Mouse (Mus musculus): ENCODE results near the gene Arhgap19.

The Arhgap19 gene

DNA sequence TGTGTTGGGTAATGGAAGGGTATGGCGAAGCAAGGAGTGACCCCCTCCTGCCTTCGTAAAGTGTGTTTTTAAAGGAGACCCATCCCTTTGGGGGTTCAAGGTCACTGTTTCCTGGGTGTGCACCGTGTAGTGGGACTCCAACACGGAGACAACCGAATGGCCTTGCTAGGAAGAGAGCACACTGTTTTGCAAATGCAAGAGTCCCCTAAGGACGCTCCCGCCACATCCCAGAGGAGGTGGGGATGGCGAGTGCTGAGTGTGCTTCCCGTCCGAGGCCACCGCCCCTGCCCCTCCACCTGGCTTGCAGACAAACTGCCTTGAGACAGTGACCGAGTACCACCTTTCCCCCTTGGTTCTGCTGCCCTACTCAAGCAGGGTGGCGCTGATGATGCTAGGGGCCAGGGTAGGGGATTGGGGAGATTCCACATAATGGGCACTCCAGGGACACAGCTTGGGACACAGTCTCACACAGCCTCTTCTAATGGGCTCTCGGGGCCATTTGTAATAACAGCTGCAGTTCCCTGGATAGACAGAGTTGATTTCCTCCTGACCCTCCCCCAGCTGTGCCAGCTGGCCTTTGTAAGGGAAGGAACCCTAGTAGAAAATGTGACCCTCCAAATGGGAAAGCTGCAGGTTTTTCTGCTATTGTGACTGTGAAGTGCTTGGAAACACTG lies 30.0 kb upstream of the Arhgap19 start:
- in situ Hi-C loops (cut with MboI): no loop called here

DNA sequence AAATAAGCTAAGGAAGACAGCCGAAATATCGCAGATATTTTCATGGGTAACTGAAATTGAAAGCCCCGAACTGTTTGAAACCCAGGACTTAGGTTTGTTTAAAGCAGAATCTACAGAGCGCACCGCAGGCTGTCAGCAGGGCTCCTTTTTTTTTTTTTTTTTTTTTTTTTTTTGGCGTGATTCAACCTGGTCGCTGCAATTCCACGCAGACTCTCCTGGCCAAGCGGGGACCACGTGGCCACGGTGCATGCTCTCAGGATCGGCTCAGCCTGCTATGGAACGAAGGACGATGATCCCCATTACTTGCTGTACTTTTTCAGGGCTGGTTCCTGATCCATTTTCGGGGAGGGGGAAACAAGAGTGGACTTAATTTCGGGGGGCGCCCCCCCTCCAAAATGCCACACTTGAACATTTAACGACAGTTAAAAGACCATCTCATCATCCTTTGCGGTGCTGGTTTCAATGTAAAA lies 29.3 kb upstream of the Arhgap19 start:
- in situ Hi-C loops (cut with MboI): no loop called here

DNA sequence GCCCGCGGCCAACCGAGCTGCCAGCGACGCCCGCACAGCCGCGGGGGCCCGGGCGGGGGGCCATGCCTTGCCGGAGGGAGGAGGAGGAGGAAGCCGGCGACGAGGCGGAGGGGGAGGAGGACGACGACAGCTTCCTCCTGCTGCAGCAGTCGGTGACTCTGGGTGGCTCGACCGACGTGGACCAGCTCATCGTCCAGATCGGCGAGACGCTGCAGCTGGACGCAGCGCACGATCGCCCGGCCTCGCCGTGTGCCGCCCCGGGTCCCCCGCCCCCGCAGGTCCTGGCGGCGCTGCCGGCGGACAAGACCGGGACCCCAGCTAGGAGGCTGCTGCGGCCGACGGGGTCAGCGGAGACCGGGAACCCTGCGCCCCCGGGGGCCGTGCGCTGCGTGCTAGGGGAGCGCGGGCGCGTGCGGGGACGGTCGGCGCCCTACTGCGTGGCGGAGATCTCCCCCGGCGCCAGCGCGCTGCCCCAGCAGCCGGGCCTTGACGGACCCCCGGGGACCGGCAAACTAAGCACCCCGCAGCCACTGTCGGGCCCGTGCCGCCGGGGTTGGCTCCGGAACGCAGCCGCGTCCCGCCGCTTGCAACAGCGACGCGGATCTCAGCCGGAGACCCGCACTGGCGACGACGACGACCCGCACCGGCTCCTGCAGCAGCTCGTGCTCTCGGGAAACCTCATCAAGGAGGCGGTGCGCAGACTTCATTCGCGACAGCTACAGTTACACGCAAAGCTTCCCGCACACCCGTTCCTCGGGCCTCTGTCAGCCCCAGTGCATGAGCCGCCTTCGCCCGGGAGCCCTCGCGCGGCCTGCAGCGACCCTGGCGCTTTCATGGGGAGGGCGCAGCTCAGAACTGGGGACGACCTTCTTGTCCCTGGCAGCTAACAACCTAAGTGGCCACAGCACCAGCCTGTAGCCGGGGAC lies 28.5 kb upstream of the Arhgap19 start:
- in situ Hi-C loops (cut with MboI): no loop called here

DNA sequence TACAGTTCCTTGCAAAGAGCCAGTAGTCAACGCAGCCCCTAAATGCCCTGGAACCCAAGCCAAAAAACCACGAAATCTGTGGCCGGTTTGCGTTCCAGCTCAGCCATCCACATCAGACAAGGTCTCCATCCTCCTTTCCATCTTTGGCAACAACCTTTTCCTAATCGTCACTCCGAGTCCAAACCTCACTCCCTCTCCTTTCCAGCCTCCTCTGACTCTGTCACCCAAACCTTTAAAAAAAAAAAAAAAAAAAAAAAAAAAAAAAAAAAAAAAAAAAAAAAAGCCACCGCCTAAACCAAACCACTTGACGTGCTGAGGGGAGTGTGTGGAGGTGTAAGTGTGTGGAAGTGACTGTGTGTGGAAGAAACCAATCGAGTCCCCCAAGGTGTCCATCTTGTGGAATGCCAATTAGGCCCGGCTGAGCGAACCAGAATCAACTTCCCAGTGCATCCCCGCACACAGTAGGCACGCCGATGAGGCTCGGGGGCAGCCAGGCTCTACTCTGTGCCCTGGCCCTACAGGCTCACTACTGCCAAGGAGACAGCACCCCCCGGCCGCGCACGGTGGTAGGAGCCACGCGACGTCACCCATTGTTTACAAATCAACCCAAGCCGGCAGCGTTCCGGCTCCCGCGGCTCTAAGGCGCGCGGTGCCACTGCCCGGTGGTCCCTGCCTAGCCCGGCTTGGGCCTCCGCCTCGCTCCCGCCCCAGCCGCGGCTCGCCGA lies 27.7 kb upstream of the Arhgap19 start, which contains the start of gene Frat1:
TSS of gene Frat1 (plus strand) at position 590 of the 725 bp plus-strand sequence.
- in situ Hi-C loops (cut with MboI): no loop called here

DNA sequence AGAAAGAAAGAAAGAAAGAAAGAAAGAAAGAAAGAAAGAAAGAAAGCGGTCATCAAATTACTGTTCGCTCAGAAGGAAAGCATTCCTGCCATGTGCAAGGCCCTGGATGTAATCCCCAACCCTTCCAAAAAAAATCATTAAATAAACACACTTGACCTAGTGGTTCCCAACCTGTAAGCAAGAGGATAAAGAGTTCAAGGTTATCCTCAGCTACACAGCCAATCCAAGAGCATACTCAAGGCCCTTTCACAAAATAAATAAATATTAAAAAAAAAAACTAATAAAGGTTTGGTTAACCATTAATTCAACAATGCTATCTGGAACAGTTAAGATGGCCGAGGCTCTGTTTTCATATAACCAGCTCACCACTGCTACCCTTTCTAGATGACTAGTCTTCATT lies 27.1 kb upstream of the Arhgap19 start:
- in situ Hi-C loops (cut with MboI): no loop called here

DNA sequence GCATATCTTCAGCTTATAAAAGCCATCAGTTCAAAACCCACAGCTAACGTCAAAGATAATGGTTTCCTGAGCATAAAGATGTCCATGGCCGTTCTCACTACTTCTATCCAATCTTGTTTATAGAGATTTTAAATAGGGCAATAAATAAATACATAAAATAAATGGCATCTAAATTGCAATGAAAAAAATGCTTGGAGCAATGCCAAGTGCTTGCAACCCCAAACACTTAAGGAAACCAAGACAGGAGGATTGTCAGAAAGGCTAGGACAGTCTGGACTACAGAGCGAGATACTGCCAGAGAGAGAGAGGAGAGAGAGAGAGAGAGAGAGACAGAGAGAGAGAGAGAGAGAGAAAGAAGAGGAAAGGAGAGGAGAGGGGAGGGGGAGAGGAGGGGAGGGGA lies 24.7 kb upstream of the Arhgap19 start:
- in situ Hi-C loops (cut with MboI): no loop called here

DNA sequence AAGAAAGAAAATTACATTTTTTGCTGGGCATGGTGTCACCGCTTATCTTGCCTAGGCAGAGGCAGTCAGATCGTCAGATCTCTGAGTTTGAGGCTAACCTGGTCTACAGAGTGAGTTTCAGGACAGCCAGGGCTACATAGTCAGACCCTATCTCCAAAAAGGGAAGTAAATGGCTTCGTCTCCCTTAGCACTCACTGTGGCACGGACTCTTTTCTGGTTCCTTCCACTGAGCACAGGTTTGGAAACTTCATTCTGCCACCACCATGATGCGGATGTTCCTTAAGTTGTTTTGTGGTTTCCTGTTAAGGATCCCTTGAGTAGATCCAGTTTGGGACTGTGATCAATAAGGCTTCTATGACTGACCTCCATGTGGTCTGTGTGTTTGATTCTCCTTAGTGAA lies 23.1 kb upstream of the Arhgap19 start:
- in situ Hi-C loops (cut with MboI): no loop called here

DNA sequence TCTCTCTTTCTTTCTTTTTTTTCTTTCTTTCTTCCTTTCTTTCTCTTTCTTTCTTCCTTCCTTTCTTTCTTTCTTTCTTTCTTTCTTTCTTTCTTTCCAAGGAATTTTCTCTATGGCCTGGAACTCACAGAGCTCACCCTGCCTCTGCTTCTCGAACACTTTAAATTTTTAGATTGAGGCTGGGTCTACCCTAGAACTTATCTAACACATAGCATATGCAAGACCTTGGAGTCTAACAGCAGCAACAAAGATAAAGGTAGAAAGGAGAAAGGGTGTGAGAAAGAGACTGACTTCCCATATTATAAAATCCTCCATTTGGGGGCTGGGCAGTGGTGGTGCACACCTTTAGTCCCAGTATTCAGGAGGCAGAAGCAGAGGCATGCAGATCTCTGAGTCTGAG lies 20.7 kb upstream of the Arhgap19 start:
- in situ Hi-C loops (cut with MboI): no loop called here

DNA sequence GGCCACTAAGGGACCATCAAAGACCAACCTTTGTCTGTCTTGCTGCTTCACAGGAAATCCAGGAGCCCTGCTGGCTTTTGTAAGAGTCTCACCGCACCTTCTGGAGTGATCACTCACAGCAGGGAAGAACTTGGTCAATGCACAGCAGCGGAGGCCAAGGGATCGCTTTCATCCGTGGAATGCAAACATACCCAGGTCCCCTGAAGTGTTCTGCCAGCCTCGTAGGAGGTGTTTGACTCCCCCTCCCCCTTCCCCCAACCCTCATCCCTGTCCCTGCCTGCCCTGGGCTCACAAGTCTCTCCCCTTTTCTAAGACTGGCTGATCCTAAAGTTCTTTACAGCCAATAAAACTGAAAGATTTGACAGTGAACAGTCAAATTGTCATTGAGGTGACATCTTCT lies 19.6 kb upstream of the Arhgap19 start:
- in situ Hi-C loops (cut with MboI): no loop called here

DNA sequence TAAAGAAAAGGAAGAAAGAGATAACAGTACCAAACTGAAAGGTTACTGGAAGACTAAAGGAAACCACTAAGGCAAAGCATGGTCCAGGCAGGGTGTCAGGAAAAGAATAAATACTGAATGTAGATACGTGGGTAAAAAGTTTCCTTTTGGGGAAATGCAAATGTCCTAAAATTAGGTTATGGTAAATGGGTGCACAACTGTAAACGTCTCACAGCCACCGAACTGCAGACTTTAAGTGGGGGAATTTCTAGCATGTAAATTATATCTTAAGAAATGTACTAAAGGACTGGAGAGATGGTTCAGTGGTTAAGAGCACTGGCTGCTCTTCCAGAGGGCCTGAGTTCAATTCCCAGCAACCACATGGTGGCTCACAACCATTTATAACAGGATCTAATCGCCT lies 16.9 kb upstream of the Arhgap19 start:
- in situ Hi-C loops (cut with MboI): no loop called here

DNA sequence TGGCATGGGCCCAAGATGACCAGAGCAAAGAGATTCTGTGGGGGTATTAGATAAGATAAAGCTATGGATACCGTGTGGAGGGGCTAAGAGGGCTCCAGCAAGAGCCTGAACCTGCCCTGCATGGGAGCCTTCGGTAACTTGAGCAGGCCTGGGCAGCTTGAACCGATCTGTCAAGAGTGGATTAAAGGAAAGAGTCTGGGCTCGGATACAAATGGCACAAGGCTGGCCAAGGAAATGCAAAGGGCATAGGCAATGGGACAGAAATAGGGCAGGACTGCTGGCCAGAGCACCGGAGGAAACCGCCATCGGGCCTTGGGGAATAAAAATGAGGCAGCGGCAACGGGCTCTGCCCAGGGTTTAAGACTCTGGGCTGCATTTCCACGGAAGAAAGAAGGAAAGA lies 15.5 kb upstream of the Arhgap19 start:
- in situ Hi-C loops (cut with MboI): no loop called here

DNA sequence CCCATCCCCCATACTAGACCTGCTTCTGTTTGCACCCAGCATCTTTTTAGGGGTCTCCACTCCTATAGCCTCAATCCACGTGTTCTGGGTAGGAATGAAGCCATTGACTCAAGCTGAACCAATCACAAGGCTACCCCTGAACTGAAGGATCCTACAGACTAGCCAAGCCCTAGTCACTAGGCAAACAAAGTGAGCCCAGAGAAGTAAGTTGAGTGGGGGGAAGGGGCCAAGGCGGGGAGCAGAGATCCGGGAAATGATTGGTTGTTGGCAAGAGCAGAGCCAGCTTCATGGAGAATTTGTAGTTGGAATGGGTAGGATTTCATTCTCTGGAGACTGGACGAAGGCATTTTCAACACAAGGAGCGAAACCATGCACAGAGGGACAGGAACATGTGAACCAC lies 15.1 kb upstream of the Arhgap19 start:
- in situ Hi-C loops (cut with MboI): no loop called here

DNA sequence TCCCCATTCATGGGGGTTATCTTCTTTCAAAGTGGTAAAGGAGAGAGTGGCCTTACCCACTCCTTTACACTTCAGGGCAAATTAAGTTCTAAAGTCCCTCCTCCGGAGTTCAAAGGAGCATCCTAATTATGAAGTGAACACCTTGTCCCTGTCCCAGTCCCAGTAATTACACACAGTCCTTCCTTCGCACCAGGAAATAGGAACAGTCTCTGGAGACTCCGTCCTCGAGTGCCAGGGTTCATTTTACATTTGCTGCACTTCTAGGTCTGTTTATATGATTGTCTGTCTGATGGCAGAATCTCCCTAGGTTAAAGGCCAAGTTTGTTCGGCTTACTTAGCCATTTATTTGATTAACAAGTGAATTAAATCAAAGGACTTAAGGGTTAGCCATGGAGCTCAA lies 14.6 kb upstream of the Arhgap19 start:
- in situ Hi-C loops (cut with MboI): no loop called here

DNA sequence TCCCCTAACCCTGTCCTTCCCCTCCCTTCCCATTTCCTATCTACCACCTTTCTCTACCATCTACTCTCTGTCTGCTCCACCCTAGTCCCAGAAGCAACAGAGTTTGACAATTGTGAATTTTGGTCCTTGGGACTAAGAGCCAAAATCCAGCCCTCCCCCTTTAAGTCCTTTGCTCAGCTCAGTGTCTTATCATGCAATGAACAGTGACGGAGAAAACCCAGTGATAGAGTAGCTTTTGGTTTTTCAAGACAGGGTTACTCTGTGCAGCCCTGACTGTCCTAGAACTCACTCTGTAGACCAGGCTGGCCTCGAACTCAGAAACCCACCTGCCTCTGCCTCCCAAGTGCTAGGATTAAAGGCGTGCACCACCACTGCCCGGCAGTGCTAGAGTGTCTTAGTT lies 11.5 kb upstream of the Arhgap19 start:
- in situ Hi-C loops (cut with MboI): no loop called here

DNA sequence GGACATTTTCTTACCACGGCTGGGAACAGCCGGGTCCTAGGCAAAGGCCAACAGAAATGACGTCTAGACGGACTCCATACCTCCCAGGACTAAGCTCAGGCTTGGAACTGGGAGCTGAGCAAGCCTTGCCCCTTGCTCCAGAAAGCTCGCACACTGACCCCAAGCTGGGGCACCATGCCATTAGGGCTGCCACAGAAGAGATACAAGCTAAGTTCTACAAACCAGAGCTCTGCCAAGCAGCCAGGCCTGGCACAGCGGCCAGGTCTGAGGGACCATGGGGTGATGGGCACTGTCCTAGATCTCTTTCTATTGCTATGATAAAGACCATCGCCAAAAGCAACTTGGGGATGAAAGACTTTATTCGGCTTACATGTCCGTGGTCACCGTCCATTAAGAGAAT lies 10.7 kb upstream of the Arhgap19 start:
- in situ Hi-C loops (cut with MboI): no loop called here

DNA sequence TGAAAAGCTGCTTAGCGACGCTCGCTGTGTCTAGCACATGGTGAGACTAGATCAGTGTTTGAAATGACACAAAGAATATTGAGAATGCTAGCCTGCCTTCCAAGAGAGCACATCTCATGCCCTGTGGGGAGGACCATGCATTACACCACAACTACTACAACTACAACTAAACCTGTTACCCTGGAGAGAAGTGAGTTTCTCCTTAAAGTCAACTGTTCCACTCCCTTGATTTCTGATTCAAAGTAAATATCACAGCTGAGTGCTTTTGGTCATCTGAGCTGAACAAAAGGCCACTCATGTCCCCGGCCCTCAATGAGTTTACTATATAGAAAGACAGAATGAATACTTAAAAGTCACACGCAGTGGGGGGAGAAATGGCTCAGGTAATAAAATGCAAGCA lies 8.2 kb upstream of the Arhgap19 start:
- in situ Hi-C loops (cut with MboI): no loop called here

DNA sequence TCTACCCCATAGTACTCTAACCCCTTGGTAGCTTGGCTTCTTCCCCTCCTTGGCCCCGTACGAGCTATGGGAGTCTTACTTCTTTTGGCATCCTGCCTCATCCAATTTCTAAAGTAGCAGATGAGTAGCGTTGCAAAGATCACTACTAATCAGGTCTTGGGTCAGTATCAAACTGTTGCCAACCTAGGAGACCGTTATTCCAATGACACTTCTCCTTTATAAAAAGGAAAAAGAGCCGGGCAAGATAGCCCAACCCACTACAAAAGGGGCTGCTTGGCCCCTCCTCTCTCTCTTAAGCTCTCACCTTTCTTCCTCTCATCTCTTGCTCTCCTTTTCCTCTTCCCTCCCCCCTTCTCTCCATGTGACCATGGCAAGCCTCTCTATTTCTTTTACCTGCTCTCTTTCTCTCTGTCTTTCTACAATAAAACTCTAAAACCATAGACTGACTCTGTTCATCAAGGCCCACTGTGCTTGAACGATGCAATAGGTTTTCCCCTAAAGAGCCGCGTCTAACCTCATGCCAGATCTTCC lies 6.3 kb upstream of the Arhgap19 start:
- in situ Hi-C loops (cut with MboI): no loop called here

DNA sequence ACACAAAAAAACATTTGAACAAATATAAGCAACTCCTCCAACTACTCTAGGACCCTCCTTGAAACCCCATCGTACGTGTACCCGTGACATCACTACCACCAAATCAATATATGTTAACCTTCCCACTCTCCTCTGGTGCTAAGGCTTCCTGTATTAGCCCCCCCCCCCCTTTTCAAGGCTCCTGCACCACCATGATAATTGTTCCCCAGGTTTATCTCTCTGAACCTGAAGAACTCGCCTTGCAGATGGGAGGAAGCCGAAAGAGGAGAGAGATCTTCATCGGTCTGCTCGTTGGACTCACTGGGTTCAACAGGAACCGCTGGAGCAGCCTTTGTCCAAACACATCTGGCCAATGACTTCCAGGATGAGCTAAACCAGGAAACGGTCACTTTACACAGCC lies 5.7 kb upstream of the Arhgap19 start:
- in situ Hi-C loops (cut with MboI): no loop called here

DNA sequence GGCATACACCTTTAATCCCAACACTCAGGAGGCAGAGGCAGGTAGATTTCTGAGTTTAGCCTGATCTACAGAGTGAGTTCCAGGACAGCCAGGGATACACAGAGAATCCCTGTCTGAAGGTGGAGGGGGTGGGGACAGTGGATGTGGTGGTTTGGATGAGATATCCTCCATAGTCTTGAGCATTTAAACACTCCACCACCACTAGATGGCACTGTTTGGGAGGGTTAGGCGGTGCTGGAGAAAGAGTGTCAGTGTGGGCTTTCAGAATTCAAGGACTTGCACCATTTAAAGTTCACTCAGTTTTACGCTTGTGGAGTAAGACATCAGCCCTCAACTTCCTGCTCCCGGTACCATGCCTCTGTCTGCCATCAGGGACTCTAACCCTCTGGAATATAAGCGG lies 4.0 kb upstream of the Arhgap19 start:
- in situ Hi-C loops (cut with MboI): no loop called here

DNA sequence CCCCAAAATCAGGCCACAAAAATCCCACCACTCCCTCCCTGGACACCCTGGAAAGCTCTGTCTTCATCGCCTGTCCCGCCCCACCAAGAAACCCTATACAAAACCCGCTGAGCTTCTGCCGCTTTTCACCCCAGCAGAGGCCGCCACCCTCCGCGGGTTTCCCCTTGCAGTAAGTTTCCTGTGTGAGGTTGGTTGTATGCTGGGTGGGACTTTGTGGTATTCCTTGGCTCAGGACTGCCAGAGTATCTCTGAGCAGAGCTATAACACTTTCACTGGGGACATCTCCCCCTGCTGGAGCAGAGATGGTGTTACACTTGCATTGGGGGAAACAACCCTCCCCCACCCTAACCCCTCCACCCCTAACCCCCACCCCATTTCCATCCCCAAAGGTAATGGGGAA lies 1.5 kb upstream of the Arhgap19 start:
- in situ Hi-C loops (cut with MboI): no loop called here

DNA sequence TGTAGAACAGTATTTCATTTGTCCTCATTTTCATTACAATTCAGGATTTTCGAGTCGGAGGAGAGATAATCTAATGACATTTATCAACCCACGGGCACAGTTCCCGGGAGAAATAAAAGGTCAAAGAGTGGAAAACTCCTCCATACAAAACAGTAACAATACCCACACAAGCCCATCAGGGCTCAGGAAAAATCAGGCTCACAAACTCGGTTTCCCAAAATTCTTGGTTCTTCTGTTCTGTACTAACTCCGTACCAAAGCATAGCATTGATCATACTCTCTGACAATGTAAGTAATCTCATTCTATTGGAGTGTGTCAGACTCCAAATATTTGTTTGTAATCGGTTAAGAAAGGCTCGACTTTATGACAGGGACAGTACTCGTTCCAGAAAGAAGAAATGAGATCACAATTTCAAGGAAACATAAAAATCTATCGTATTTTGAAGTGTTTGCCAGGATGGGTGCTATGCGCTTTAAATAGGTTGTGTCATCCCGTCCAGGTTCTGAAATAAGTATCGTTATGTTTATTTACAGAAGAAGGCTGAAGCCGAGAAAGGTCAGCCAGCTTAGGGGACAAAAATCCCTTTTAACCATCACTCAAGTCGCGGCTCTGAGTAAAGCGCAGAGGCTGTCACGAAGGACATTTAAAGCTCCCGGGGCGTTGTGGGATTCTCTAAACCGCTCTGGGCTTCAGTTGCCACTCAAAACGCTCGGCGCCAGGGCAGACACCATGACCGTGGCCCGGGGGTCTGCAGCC lies 683 bp downstream of the Arhgap19 start:
- in situ Hi-C loops (cut with MboI): no loop called here

DNA sequence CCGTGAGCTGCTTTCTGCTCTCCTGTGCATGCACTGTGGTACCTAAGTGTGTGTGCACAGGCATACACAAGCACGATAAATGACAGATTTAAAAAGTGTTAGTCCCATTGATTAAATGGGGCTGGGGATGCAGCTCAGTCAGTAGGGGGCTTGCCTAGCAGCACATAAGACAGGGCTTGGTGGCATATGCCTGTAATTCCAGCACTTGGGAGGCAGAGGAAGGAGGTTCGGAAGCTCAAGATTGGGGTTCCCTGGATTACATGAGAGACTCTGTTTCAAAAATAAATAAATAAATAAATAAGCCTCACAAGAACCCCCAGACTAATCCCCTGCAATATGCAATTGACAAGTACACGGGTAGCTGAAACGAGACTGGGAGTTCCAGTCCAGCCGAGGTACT lies 1.4 kb downstream of the Arhgap19 start:
- in situ Hi-C loops (cut with MboI): no loop called here
